Mouse (Mus musculus): ENCODE measurements around the gene Btbd11. TPM values are rescaled to one million over a fixed set of nuclear protein-coding genes. Genes with fewer than 3 reads are reported as not detected.

The Btbd11 gene
- polyA plus RNA-seq, 1 experiment, result 2.4 TPM

DNA sequence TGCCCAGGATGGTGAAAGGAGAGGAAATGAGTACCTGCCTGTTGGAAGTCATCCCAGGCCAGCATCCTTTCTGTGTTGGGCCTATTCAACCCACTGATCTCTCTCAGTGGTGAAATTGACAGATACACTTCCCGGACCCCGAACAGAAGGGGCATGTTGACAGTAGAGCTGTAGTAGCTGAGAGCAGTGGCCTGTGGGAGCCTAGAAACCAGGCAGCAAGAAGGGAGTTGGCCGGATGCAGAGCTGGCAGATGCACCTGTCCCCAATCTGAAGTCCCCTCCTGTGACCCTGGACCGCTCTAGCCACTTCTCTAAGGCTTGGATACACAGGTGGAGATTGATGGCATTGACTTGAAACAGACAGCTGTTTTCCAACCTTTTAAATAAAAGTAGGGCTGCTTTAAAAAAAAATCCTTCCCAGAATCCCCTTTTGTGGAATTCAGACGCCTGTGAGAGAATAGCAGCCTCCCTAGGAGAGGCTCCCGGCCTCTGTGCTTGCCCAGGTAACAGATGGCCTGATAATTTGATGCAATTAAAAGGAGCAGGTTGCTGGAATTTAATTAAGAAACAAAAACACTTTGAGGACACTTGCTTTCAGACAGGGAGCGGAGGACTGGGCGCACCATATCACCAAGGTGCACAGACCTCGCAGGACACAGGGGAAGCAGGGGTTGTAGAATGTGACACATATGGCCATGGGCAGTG, 89.2 kb downstream of the Btbd11 start:
- DNase-seq (ENCODE audit: low read depth), result no peak

DNA sequence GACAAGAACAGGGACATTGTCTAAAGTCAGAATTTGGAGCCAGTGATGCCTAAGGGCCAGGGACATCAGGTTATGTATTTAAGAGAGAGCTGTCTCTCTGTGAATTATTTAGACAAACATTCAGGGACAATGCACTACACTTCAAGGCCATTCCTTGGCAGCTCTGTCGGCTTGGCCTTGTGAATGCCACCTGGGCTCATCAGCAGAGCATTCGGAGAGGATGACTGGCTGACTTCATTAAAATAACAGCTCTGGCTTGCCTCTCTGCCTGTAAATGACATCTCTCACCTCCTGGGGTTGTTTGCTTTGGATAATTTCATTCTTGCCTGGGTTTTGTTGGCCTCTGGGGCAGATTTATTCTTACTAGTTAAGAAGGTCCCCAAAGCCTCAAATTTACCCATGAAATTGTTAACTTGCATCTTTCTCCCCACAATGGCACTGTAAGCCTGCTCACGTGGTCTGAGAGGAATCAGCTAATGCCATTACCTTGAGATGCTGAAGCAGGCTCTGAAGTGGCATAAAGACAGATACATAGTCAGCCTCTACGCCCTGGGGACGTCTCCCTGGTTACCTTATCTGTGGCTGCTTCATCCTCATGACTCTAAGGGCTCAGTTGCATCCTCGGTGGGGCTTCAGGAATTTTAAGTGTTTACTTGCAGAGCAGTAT, 93.5 kb downstream of the Btbd11 start:
- DNase-seq (ENCODE audit: low read depth), result no peak

GRCm38 (mm10) chr10:85481106-85481505, 94.5 kb downstream of the Btbd11 start:
- DNase-seq (ENCODE audit: low read depth), result peak; percentile 51

GRCm38 (mm10) chr10:85482064-85482473, 95.5 kb downstream of the Btbd11 start:
- no peak for DNase-seq (ENCODE audit: low read depth)

- DNase-seq (ENCODE audit: low read depth), result no peak
Observed at GRCm38 (mm10) chr10:85482480-85482879, 95.9 kb downstream of the Btbd11 start.

DNA sequence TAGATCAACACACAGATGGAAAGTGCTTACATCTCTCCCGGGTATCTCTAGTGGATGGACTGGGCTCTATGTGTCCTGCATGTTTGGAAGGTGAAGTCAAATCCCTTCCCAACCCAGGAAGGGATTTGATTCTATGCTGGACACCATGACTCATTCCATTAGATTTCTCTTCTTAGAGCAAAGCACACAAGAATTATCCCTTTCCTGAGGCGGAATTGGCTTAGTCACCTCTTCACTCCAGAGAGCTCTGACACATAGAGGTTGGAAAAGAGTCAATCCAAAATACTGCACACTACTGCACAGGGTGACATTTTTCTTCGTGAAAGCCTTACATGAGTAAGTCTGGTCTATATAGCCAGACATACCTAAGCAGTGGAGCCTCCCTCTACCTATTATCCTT, 99.8 kb downstream of the Btbd11 start:
- no peak for DNase-seq (ENCODE audit: low read depth)

DNA sequence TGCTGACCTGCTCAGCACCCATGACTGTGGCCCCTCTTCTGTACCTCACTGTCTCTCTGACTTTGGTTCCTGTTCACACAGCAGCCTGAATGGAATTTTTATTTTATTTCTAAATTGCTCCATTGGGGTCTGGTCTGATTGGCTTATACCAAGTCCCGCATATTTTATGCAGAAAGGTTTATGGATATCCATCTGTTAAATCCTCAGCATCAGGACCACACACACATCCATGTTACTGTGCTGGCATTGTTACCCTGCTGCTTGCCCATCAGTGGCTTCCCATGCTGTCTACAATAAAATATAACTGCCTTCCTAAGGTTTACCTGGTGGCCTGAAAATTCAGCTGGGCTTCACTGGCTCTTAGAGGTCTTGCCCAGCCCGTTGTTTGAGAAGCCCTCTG, 106.0 kb downstream of the Btbd11 start:
- DNase-seq (ENCODE audit: low read depth), result no peak

DNA sequence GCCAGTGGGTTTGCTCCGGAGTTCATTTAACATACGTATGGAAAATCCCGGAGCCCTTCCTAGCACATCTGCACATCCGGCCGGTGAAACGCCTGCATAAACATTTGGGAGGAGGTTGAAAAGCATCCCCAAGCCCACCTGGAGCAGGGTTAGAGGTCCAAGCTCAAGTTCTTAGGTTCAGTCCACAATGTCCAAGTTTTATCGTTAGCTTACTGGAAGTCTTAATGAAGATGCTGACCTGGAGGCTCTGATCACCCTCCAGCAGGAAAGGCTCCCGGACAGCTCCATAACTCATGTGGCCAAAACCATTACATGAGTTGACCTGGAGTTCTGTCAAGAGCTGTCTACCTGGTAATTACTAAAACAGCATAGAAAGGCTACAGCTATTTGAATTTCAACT, 109.7 kb downstream of the Btbd11 start:
- DNase-seq (ENCODE audit: low read depth), result no peak

DNA sequence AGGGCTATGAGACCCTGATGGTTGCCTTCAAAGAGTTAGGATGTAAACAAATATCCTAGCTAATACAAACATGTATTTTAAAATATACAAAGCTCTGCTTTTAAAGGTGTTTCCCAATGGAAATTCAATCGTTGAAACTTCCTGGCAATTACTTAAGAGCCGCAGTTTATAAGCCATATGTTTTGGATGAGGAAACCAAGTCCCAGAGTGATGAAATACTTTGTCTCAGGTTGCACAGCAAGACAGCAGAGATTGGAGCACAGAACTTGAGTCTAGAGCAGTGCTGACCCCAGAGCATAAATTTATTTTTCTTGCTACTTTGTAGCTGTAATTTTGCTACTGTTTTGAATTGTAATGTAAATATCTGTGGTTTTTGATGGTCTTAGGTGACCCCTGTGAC, 110.4 kb downstream of the Btbd11 start:
- peak; percentile 41 for DNase-seq (ENCODE audit: low read depth)

GRCm38 (mm10) chr10:85497931-85498330, 111.3 kb downstream of the Btbd11 start:
- DNase-seq (ENCODE audit: low read depth), result no peak

- DNase-seq (ENCODE audit: low read depth), result no peak
Observed at GRCm38 (mm10) chr10:85500573-85501155, 114.0 kb downstream of the Btbd11 start.

GRCm38 (mm10) chr10:85501966-85502566, 115.5 kb downstream of the Btbd11 start:
- DNase-seq (ENCODE audit: low read depth), result no peak

- no peak for DNase-seq (ENCODE audit: low read depth)
Observed at GRCm38 (mm10) chr10:85502656-85503055, 116.0 kb downstream of the Btbd11 start.

DNA sequence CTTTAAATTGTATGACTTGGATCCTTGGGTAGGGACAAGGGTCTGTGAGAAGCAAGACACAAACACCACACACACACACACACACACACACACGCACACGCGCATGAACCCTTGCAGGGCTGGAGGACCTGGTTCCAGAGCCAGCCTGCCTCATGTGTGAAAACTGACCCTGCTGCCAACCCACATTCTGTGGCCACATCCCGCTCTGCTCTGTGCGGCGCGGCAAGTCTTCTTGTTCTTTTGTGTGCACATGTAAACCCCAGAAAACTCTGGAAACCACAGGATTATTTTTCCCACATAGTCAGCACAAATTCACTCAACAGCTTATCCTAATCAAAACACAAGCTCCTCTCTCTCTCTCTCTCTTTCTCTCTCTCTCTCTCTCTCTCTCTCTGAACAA, 116.8 kb downstream of the Btbd11 start:
- DNase-seq (ENCODE audit: low read depth), result no peak

DNA sequence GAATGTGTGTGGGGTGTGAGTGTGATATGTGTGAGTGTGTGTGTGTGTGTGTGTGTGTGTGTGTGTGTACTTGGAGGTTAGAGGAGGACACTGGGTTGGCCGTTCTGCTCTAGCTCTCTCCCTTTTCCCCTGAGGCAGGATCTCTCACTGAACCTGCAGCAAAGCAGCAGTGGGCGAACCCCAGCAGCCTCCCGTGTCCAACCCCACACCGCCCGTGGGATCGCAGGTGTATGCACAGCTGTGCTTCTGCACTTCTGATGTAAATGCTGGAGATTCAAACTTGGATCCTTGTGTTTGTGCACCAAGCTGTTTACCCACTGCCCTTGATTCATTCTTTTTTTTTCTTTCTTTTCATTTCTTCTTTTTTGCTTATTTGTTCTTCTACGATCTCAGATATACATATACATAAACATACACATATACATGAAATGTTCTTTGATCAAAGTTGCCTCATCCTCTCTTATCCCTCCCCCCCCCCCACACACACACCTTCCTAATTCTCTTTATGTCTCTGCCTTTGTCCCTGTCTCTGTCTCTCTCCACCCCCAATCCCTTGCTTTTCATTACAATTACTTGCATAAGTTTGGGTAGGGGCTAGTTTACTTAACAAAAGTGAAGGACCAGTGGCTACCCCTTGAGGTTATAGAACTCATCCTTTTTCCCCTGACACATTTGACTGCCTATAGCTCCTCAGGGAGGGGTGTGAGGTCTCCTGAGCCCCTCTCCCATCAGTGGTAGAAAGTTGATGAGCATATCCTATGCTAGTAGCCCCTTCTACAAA, 120.8 kb downstream of the Btbd11 start:
- no peak for DNase-seq (ENCODE audit: low read depth)

- DNase-seq (ENCODE audit: low read depth), result no peak
Observed at GRCm38 (mm10) chr10:85508193-85508794, 121.7 kb downstream of the Btbd11 start.

GRCm38 (mm10) chr10:85509000-85509399, 122.4 kb downstream of the Btbd11 start:
- DNase-seq (ENCODE audit: low read depth), result no peak

DNA sequence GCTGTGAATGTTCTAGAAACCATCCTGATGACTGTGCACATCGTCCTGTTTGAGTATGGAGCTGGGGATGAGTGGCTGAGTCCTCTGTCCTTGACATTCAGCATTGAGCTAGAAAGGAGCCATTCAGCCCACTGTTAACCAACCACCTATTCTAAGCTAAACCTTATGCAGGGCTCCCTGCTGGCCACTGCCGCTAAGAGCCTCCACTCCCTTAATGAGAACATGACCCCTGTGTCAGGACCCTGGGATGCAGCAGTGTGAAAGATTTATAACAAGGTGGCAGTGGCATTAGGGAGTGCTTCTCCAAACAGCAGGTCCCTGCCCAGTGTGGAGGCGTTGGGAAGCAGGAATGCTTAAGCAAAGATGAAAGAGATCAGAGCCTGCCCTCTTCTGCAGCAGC, 123.7 kb downstream of the Btbd11 start:
- DNase-seq (ENCODE audit: low read depth), result no peak

DNA sequence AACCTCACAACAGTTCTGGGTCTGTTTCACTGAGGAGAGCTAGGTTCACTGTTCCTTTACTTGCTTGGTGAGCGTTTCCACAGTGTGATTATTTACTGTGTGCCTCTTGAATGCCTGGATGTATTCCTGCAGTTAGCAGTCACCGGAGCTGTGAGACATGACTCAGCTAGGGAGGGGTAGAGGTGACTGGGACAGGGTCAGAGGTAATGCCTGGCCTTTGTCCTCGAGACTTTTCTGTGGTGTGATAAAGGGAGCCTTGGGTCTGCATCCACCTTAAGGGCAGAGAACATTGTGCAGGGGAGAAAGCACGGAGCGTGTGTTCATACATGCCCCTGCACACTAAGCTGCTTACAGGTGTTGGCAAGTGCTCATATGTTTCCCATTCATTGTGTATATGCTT, 126.2 kb downstream of the Btbd11 start:
- no peak for DNase-seq (ENCODE audit: low read depth)

DNA sequence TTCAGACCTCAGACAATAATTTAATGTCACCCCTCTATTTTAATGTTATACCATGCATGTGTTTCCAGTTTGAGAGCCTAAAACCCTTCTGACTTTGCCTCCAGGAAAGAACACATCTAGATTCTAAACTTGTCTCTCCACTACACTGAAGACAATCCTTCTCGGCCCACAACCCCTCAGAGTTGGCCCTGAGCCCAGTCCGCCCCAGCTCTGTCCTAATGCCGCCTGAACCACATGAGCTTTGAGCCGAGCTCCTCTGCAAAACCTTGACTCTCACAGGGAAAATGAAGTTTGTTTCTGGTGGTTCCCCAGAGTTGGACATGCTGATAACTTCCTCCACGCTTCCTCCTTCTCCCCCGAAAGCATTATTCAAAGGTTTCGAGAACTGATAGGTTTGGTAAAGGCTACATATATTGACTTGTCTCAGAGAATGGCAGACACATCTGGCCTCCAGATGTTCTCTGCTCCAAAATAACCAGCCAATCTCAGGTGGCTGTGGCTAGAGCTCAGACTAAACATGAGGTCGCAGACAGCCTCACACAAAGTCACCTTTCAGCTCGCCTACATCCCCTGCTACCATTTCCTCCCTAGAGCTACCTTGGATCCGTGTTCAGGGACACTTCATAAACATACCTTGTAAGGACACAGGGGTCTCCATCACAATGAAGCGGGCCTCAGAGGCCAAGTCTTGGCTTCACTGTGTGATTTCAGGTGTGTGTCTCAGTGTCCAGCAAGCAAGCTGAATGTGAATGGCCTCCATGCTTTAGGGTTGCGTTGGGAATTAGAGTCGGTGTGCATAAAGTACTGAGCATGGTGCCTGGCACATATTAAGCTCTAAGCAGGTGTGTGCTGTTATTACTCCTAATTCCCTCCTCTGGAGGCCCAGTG, 130.9 kb downstream of the Btbd11 start:
- DNase-seq (ENCODE audit: low read depth), result no peak

GRCm38 (mm10) chr10:85518111-85518409, 131.4 kb downstream of the Btbd11 start:
- DNase-seq (ENCODE audit: low read depth), result no peak

All from gonadal fat pad, adult 2 months (tissue).